Mouse (Mus musculus): ENCODE results near the gene Syt12. TPM values are rescaled to one million over a fixed set of nuclear protein-coding genes. Genes with fewer than 3 reads are reported as not detected.
A peak's percentile ranks its signal among the peaks of the same experiment; 100 is the strongest.

The Syt12 gene
- polyA plus RNA-seq, 1 experiment from 2014 or later: 0.19 TPM

- Histone ChIP-seq H3K9me3 (ENCODE audit: low read length) (no peaks in the 10 kb centered on the region), H3K36me3 (replicated peaks; ENCODE audit: insufficient read depth, low read length) (no peaks in the 10 kb centered on the region), H3K4me1 (ENCODE audit: insufficient read depth) (peaks cover 19% of the 10 kb centered on the region), H3K27ac (ENCODE audit: low read depth) (peak overlapping the region; percentile 73), H3K9ac (replicated peaks) (peak overlapping the region; percentile 74), H3K4me3 (ENCODE audit: low read depth, low read length) (peak overlapping the region; percentile 94), H3K4me2 (ENCODE audit: low read depth, low read length) (peak overlapping the region; percentile 88), H3K27me3 (ENCODE audit: insufficient read depth, low read length) (no peaks in the 10 kb centered on the region; the same call in 1 of the 2 replicates)
- DNase-seq: peak; percentile 36
- no peak for TF ChIP-seq EP300 (IDR thresholded peaks at IDR 0.05; ENCODE audit: low read depth)
- TF ChIP-seq CTCF (IDR thresholded peaks at IDR 0.05; ENCODE audit: low read depth): no peak
- ATAC-seq: no peak
- WGBS (ENCODE audit: insufficient replicate concordance): 11% methylated on average over 13 of the region's 13 CpGs
Measured at GRCm38 (mm10) chr19:4511116-4511841, 34.0 kb upstream of the Syt12 start.

GRCm38 (mm10) chr19:4509986-4510963 lies 33.0 kb upstream of the Syt12 start, which contains the start of gene Pcx:
Gene Pcx (plus strand): TSS chr19:4510472.
- H3K27me3 ChIP-seq (ENCODE audit: insufficient read depth, low read length): no peaks in the 10 kb centered on the region; the same call in 1 of the 2 replicates
- H3K36me3 ChIP-seq (replicated peaks; ENCODE audit: insufficient read depth, low read length): no peaks in the 10 kb centered on the region
- under 1% methylated on average over 72 of the region's 82 CpGs for WGBS (ENCODE audit: insufficient replicate concordance)
- peak within 1 kb of the TSS; percentile 74 for H3K9ac ChIP-seq (replicated peaks)
- peak within 1 kb of the TSS; percentile 90 for H3K4me2 ChIP-seq (ENCODE audit: low read depth, low read length)
- TF ChIP-seq EP300 (IDR thresholded peaks at IDR 0.05; ENCODE audit: low read depth): peak; percentile 90
- no peak for TF ChIP-seq CTCF (IDR thresholded peaks at IDR 0.05; ENCODE audit: low read depth)
- peak within 1 kb of the TSS; percentile 94 for H3K27ac ChIP-seq (ENCODE audit: low read depth)
- H3K4me1 ChIP-seq (ENCODE audit: insufficient read depth): peaks cover 16% of the 10 kb centered on the region
- no peaks in the 10 kb centered on the region for H3K9me3 ChIP-seq (ENCODE audit: low read length)
- peak; percentile 96 for ATAC-seq
- DNase-seq: peak; percentile 99
- H3K4me3 ChIP-seq (ENCODE audit: low read depth, low read length): peak within 1 kb of the TSS; percentile 94

- H3K4me1 ChIP-seq (ENCODE audit: insufficient read depth): peaks cover 18% of the 10 kb centered on the region
- ATAC-seq: no peak
- H3K4me3 ChIP-seq (ENCODE audit: low read depth, low read length): no peak overlapping the region
- H3K9ac ChIP-seq (replicated peaks): no peak overlapping the region
- no peaks in the 10 kb centered on the region; the same call in 1 of the 2 replicates for H3K27me3 ChIP-seq (ENCODE audit: insufficient read depth, low read length)
- no peak overlapping the region for H3K4me2 ChIP-seq (ENCODE audit: low read depth, low read length)
- H3K9me3 ChIP-seq (ENCODE audit: low read length): no peaks in the 10 kb centered on the region
- DNase-seq: no peak
- TF ChIP-seq EP300 (IDR thresholded peaks at IDR 0.05; ENCODE audit: low read depth) (no peak), CTCF (IDR thresholded peaks at IDR 0.05; ENCODE audit: low read depth) (no peak)
- peak overlapping the region; percentile 94 for H3K27ac ChIP-seq (ENCODE audit: low read depth)
- WGBS (ENCODE audit: insufficient replicate concordance): 45% methylated on average over 3 of the region's 3 CpGs
- no peaks in the 10 kb centered on the region for H3K36me3 ChIP-seq (replicated peaks; ENCODE audit: insufficient read depth, low read length)
Measured at GRCm38 (mm10) chr19:4507746-4508145, 30.5 kb upstream of the Syt12 start.

- no peak overlapping the region for H3K9ac ChIP-seq (replicated peaks)
- no peaks in the 10 kb centered on the region for H3K27me3 ChIP-seq (ENCODE audit: insufficient read depth, low read length)
- no peaks in the 10 kb centered on the region for H3K9me3 ChIP-seq (ENCODE audit: low read length)
- 82% methylated on average over 1 of the region's 1 CpGs for WGBS (ENCODE audit: insufficient replicate concordance)
- no peak overlapping the region for H3K4me2 ChIP-seq (ENCODE audit: low read depth, low read length)
- no peak for DNase-seq
- TF ChIP-seq CTCF (IDR thresholded peaks at IDR 0.05; ENCODE audit: low read depth): no peak
- no peak for TF ChIP-seq EP300 (IDR thresholded peaks at IDR 0.05; ENCODE audit: low read depth)
- no peak overlapping the region for H3K27ac ChIP-seq (ENCODE audit: low read depth)
- peaks cover 11% of the 10 kb centered on the region; the same call in 1 of the 2 replicates for H3K4me1 ChIP-seq (ENCODE audit: insufficient read depth)
- ATAC-seq: no peak
- no peaks in the 10 kb centered on the region for H3K36me3 ChIP-seq (replicated peaks; ENCODE audit: insufficient read depth, low read length)
- no peak overlapping the region for H3K4me3 ChIP-seq (ENCODE audit: low read depth, low read length)
Measured at GRCm38 (mm10) chr19:4504830-4505229, 27.6 kb upstream of the Syt12 start.

- Histone ChIP-seq H3K27ac (ENCODE audit: low read depth) (no peak overlapping the region), H3K4me3 (ENCODE audit: low read depth, low read length) (no peak overlapping the region), H3K27me3 (ENCODE audit: insufficient read depth, low read length) (no peaks in the 10 kb centered on the region), H3K9ac (replicated peaks) (no peak overlapping the region), H3K9me3 (ENCODE audit: low read length) (no peaks in the 10 kb centered on the region), H3K4me1 (ENCODE audit: insufficient read depth) (0 out of 2 replicates have a peak, but pooled peaks cover 7% of the 10 kb centered on the region), H3K36me3 (replicated peaks; ENCODE audit: insufficient read depth, low read length) (no peaks in the 10 kb centered on the region), H3K4me2 (ENCODE audit: low read depth, low read length) (no peak overlapping the region)
- ATAC-seq: no peak
- DNase-seq: no peak
- 62% methylated on average over 2 of the region's 2 CpGs for WGBS (ENCODE audit: insufficient replicate concordance)
- TF ChIP-seq CTCF (IDR thresholded peaks at IDR 0.05; ENCODE audit: low read depth) (no peak), EP300 (IDR thresholded peaks at IDR 0.05; ENCODE audit: low read depth) (no peak)
Measured at GRCm38 (mm10) chr19:4502701-4503100, 25.5 kb upstream of the Syt12 start.

Data from liver, postnatal 0 days (tissue).